Comparison of ENCODE assay signal across 8 mouse cellular contexts in the genomic region with DNA sequence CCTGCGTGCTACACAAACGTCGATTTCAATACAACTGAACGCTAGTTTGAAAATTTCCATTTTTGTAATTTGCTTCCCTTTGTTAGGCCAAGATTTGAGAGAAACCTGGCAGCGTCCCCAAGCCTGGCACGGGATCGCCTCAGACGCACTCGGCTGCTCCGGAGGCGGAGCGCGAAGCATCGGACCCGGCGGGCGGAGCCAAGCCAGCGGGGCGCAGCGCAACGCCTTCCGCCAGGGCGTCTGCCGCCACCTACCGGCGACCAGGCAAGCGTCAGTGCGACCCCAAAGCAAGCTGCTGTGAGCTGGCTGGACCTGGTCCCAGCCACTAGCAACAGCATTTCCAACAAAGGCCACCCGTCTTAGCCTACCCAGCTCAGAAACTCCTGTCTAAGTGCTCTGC.
DNase-seq lines count a peak whose midpoint lies in the region; ATAC-seq and TF ChIP-seq lines count a peak whose summit lies in the region.

No protein-coding gene starts in this region.

- H3K79me2 ChIP-seq in heart, adult 2 months (replicated peaks; ENCODE audit: control insufficient read depth, insufficient read depth, low read length) = no peaks in the 10 kb centered on the region

- peak overlapping the region; percentile 72 for H3K9ac ChIP-seq in embryonic facial prominence, embryonic 13.5 days
- H3K9ac ChIP-seq in heart, adult 2 months (ENCODE audit: low read depth, low read length) = peak overlapping the region; percentile 63
- peak overlapping the region; percentile 55 for H3K9ac ChIP-seq in limb, embryonic 12.5 days (replicated peaks)
- H3K9ac ChIP-seq in midbrain, embryonic 14.5 days (replicated peaks; ENCODE audit: low read length) = peak overlapping the region; percentile 47

- peak; percentile 100; the same call in 1 of the 2 replicates for TF ChIP-seq CTCF in heart, adult 2 months (IDR thresholded peaks at IDR 0.05)

- peak; percentile 89 for ATAC-seq in embryonic facial prominence, embryonic 13.5 days (ENCODE audit: insufficient number of reproducible peaks, insufficient read depth, low FRiP score, low TSS enrichment, low read depth)
- ATAC-seq in limb, embryonic 12.5 days (ENCODE audit: insufficient number of reproducible peaks, insufficient read depth, low FRiP score, low TSS enrichment, low read depth) = peak; percentile 81
- ATAC-seq in midbrain, embryonic 14.5 days (ENCODE audit: low FRiP score, low TSS enrichment) = peak; percentile 94

- H3K36me3 ChIP-seq in embryonic facial prominence, embryonic 13.5 days = no peaks in the 10 kb centered on the region
- H3K36me3 ChIP-seq in heart, adult 2 months (ENCODE audit: control insufficient read depth, insufficient read depth, low read length) = no peaks in the 10 kb centered on the region
- H3K36me3 ChIP-seq in limb, embryonic 12.5 days = no peaks in the 10 kb centered on the region
- H3K36me3 ChIP-seq in midbrain, embryonic 14.5 days (ENCODE audit: control insufficient read depth, insufficient read depth, low read length) = no peaks in the 10 kb centered on the region

- WGBS in embryonic facial prominence, embryonic 13.5 days = under 1% methylated on average over 29 of the region's 29 CpGs
- WGBS in heart, adult 2 months = under 1% methylated on average over 29 of the region's 29 CpGs
- 0% methylated on average over 29 of the region's 29 CpGs for WGBS in limb, embryonic 12.5 days
- under 1% methylated on average over 29 of the region's 29 CpGs for WGBS in midbrain, embryonic 14.5 days

- intact Hi-C loops in heart, adult 2 months (cut with DNase I) = loop anchor here (1.0 to 5.0 kb wide), 10 partner anchors 65 to 757 kb away; a partner anchor contains a TSS

- DNase-seq in 3134 (ENCODE audit: extremely low read depth, insufficient read length, low spot score) = peak; percentile 85
- DNase-seq in adrenal gland, postnatal 36 days = peak; percentile 97 to 98
- DNase-seq in heart, adult 2 months = peak; percentile 95 to 97
- peak; percentile 91 to 94 for DNase-seq in kidney, adult 8-10 months
- peak; percentile 98 for DNase-seq in midbrain, embryonic 14.5 days
- peak; percentile 73 for DNase-seq in spleen, adult 12 weeks (ENCODE audit: low spot score)

- H3K4me3 ChIP-seq in embryonic facial prominence, embryonic 13.5 days = peak overlapping the region; percentile 37
- H3K4me3 ChIP-seq in heart, adult 2 months = peak overlapping the region; percentile 64
- peak overlapping the region; percentile 36 for H3K4me3 ChIP-seq in limb, embryonic 12.5 days (replicated peaks)
- peak overlapping the region; percentile 32 for H3K4me3 ChIP-seq in midbrain, embryonic 14.5 days (replicated peaks; ENCODE audit: low read depth, low read length)

- peak; percentile 74 for TF ChIP-seq POLR2A in heart, adult 2 months (IDR thresholded peaks at IDR 0.05; ENCODE audit: insufficient read depth, low read depth, low read length)

- peaks cover 15% of the 10 kb centered on the region for H3K4me1 ChIP-seq in embryonic facial prominence, embryonic 13.5 days
- H3K4me1 ChIP-seq in heart, adult 2 months (ENCODE audit: control insufficient read depth, insufficient read depth, low read length) = peaks cover 4% of the 10 kb centered on the region
- peaks cover 41% of the 10 kb centered on the region for H3K4me1 ChIP-seq in limb, embryonic 12.5 days (replicated peaks)
- peaks cover 11% of the 10 kb centered on the region; the same call in 1 of the 2 replicates for H3K4me1 ChIP-seq in midbrain, embryonic 14.5 days (ENCODE audit: control insufficient read depth, insufficient read depth, low read length)

- H3K27me3 ChIP-seq in embryonic facial prominence, embryonic 13.5 days = peaks cover 12% of the 10 kb centered on the region; the same call in 1 of the 2 replicates
- no peaks in the 10 kb centered on the region for H3K27me3 ChIP-seq in heart, adult 2 months (ENCODE audit: control insufficient read depth, insufficient read depth, low read length)
- H3K27me3 ChIP-seq in limb, embryonic 12.5 days = 0 out of 2 replicates have a peak, but pooled peaks cover 4% of the 10 kb centered on the region
- no peaks in the 10 kb centered on the region for H3K27me3 ChIP-seq in midbrain, embryonic 14.5 days (ENCODE audit: control insufficient read depth, insufficient read depth, low read length)

- no peaks in the 10 kb centered on the region for H3K9me3 ChIP-seq in embryonic facial prominence, embryonic 13.5 days
- H3K9me3 ChIP-seq in limb, embryonic 12.5 days = 0 out of 2 replicates have a peak, but pooled peaks cover 8% of the 10 kb centered on the region
- H3K9me3 ChIP-seq in midbrain, embryonic 14.5 days (ENCODE audit: control insufficient read depth, low read length) = no peaks in the 10 kb centered on the region

- H3K4me2 ChIP-seq in embryonic facial prominence, embryonic 13.5 days = peak overlapping the region; percentile 64
- H3K4me2 ChIP-seq in limb, embryonic 12.5 days = peak overlapping the region; percentile 71
- H3K4me2 ChIP-seq in midbrain, embryonic 14.5 days (ENCODE audit: low read length) = peak overlapping the region; percentile 72

- H3K27ac ChIP-seq in embryonic facial prominence, embryonic 13.5 days = peak overlapping the region; percentile 78
- peak overlapping the region; percentile 85 for H3K27ac ChIP-seq in heart, adult 2 months
- peak overlapping the region; percentile 82 for H3K27ac ChIP-seq in limb, embryonic 12.5 days
- H3K27ac ChIP-seq in midbrain, embryonic 14.5 days (replicated peaks; ENCODE audit: low read depth, low read length) = peak overlapping the region; percentile 80

- peak; percentile 89 for TF ChIP-seq EP300 in heart, adult 2 months (IDR thresholded peaks at IDR 0.05; ENCODE audit: insufficient read depth, low read depth, low read length)

Comparison
In these comparisons a context has a peak if more than half of its experiments do, and no peak if none do; other contexts are left out.
1. Peak in every context shown above with its lines: DNase-seq, ATAC-seq, H3K4me3 ChIP-seq and H3K27ac ChIP-seq.